Mouse (Mus musculus) left cerebral cortex, postnatal 36 days (tissue): ENCODE results near the gene Ptpa. TPM values are rescaled to one million over a fixed set of nuclear protein-coding genes. Genes with fewer than 3 reads are reported as not detected.

Experiments used
- DNase-seq, 2 experiments: peaks; one replicate each; pipeline ENCODE4 v3.0.0; 2021 to 2022; ENCODE audit warnings: low spot score in 2 of 2, mixed read lengths in 1 of 2
- intact Hi-C: fragments of 180-260 bp; cut with DNase I; formaldehyde crosslinking; loops from one replicate; pipeline ENCODE4 v1.15.1; 2025
- microRNA-seq: library from miRNA; unstranded; fragments of <30 nt; microRNA quantifications from one replicate; pipeline ENCODE4 v1.2.0, GENCODE M21; 2022
- total RNA-seq, 2 experiments: library from RNA; stranded (reverse); gene quantifications; 2 replicates each; pipeline ENCODE4 v1.2.3; 2021

The Ptpa gene
- total RNA-seq, 2 experiments from 2014 or later, result 175 to 182 TPM

GRCm38 (mm10) chr2:30474039-30474438 lies 58.2 kb downstream of the Ptpa start, which contains the start of gene Ier5l:
Gene Ier5l (minus strand): TSS chr2:30474219.
- intact Hi-C loops, result loop anchor here (5.0 kb wide), 2 partner anchors 173 to 243 kb away; no protein-coding TSS in a partner anchor
- DNase-seq, result peak; percentile 95 to 96

DNA sequence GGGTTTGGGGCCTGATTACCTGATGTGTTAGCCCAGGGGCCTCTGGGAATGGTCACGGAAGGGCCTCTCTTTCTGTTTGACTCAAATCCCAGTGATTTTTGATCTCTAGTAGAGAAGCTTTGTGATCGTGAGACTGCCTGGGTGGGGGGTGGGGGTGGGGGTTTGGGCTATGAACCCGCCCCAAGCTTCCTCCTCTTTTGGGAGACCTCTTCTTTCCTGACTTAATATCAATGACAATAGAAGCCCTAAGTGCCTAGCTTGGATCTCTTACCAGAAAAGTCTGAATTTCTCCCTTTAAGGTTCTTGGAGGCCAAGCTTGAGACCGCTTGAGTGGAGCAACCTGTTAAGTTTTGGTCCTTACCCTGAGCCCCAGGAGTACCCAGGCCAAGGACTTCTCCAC lies 58.9 kb downstream of the Ptpa start:
- intact Hi-C loops, result loop anchor here (5.0 kb wide), 2 partner anchors 173 to 243 kb away; no protein-coding TSS in a partner anchor
- no peak for DNase-seq

- no peak for DNase-seq
- intact Hi-C loops, result no loop called here
Observed at GRCm38 (mm10) chr2:30475457-30475856, 59.6 kb downstream of the Ptpa start.

DNA sequence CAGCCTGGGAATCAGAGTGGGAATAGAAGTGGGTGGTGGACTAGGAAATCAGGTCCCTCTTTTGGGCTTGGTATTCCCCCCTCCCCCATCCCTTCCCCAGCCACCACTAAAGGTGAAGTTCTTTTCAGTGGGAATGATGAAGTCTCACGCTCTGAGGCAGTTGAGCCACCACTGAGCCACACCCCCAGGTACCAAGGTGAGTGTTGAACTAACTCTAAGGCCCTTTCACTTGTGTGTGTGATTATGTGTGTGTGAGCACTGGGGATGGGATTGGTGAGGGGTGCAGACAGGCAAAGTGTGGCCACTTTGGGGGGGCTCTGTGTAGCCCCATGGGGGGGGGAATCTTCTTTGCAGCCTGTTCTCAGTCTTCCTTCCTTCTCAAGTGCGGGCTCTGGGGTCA lies 60.4 kb downstream of the Ptpa start:
- intact Hi-C loops, result no loop called here
- DNase-seq, result no peak

- intact Hi-C loops, result no loop called here
- DNase-seq, result no peak
Observed at GRCm38 (mm10) chr2:30478526-30478925, 62.7 kb downstream of the Ptpa start.

GRCm38 (mm10) chr2:30487597-30487996 lies 71.8 kb downstream of the Ptpa start:
- intact Hi-C loops, result no loop called here
- DNase-seq, result no peak

DNA sequence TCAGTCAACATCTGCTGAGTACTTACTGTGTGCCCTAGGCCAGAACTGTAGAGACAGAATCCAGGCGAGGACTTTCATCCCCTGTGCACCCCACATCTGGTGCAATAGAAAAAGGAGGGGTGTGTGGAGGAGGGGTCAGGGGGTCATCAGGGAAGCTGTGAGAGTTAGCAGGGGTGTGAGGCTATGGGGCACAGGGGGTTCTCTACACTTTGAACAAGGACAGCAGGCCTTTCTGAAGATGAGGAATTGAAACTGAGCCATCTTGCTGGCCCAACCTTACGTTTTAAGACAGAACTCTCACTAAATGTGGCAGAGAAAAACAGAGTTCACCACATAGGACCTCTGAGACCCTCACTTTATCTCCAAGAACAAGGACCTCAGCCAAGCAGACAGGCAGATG lies 74.5 kb downstream of the Ptpa start:
- DNase-seq, result no peak
- intact Hi-C loops, result no loop called here

DNA sequence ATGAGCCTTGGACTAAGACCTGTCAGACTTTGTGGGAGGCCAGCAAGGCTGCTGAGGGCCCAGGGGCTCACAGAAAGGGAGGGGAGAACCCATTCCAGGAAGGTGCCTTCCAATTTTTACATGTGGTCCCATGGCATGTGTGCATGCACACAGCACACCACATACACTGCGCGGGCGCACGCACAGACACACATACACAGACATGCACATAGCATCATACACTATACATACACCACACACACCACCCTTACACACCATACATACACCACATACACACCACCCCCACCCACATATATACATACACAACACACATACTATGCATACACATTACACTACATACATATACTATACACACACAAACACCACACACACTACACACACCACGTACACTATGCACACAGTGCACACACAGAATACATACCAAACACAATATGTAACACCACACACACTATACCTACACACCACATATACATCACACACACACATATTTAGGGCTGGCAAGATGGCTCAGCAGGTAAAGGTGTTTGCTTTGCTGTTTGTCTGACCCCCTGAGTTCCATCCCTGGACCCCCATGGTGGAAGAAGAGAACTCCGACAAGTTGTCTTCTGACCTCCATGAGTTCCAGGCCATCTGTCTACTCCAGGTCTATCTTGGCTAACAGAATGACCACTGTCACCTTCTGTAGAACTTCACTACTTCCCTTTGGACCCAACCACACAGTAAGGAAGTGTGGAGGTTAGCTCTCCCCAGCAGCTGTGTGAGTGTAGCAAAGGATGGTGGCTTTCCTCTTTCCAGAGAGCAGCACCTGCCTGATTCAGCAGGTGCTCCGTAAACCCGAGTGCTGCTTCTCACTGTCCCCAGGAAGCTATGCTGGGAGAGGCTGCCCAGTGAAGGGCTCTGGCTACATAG lies 79.4 kb downstream of the Ptpa start:
- intact Hi-C loops, result no loop called here
- no peak for DNase-seq

GRCm38 (mm10) chr2:30495909-30496861 lies 80.3 kb downstream of the Ptpa start:
- intact Hi-C loops, result no loop called here
- peak; percentile 59 for DNase-seq

Small RNA genes lying within 50 kb of the gene (microRNA-seq; reads per million reads assigned to microRNA genes)
- gene Gm47292, result not detected

Other genes with a start within 250 kb of the Ptpa start
- 10 to 100 TPM; 19.3 to 25.0 TPM for gene Endog, start 244.5 kb upstream of the Ptpa start, total RNA-seq
- 10 to 100 TPM; 36.8 to 37.4 TPM for gene Spout1, start 237.6 kb upstream of the Ptpa start, total RNA-seq
- gene Kyat1, start 210.2 kb upstream of the Ptpa start, total RNA-seq, result 10 to 100 TPM; 14.2 to 15.4 TPM
- gene Lrrc8a, start 178.3 kb upstream of the Ptpa start, total RNA-seq, result 10 to 100 TPM; 59.6 to 62.3 TPM
- gene Gm28035, start 175.5 kb upstream of the Ptpa start, total RNA-seq, result 10 to 100 TPM in 1 of 2 experiments, 1 to 10 TPM in 1; 7.8 to 13.6 TPM
- 10 to 100 TPM; 13.8 to 26.5 TPM for gene Phyhd1, start 149.8 kb upstream of the Ptpa start, total RNA-seq
- not detected for gene Gm28038, start 135.0 kb upstream of the Ptpa start, total RNA-seq
- 10 to 100 TPM; 22.3 to 28.8 TPM for gene Dolk, start 129.7 kb upstream of the Ptpa start, total RNA-seq
- 10 to 100 TPM; 17.7 to 26.0 TPM for gene Nup188, start 129.6 kb upstream of the Ptpa start, total RNA-seq
- gene Sh3glb2, start 56.7 kb upstream of the Ptpa start, total RNA-seq, result 100 to 1,000 TPM; 267 to 316 TPM
- 100 to 1,000 TPM; 106 to 124 TPM for gene Miga2, start 51.8 kb upstream of the Ptpa start, total RNA-seq
- 10 to 100 TPM; 24.4 to 27.0 TPM for gene Dolpp1, start 23.8 kb upstream of the Ptpa start, total RNA-seq
- 10 to 100 TPM; 46.3 to 54.5 TPM for gene Crat, start 226 bp upstream of the Ptpa start, total RNA-seq
- 10 to 100 TPM; 17.9 to 21.3 TPM for gene Ier5l, start 58.2 kb downstream of the Ptpa start, total RNA-seq
- gene Cstad, start 179.0 kb downstream of the Ptpa start, total RNA-seq, result 1 to 10 TPM; 3.9 to 8.0 TPM